Mouse (Mus musculus) limb, embryonic 14.5 days (tissue): ENCODE data around the gene Fasn. TPM values are rescaled to one million over a fixed set of nuclear protein-coding genes. Genes with fewer than 3 reads are reported as not detected.
"Not testable (repeated sequence)": the region's sequence is repeated elsewhere in the genome, so short reads cannot be mapped to it uniquely, and the experiment has no call there.

Experiments used
- ATAC-seq: fragments of 200-750 bp; cut with Nextera tagmentation; 2 replicates; pipeline ENCODE4 v1.8.0; 2017; ENCODE audit warnings: low read depth, moderate number of reproducible peaks, moderate TSS enrichment; ENCODE audit not compliant: low FRiP score
- DNase-seq: peaks from one replicate; pipeline ENCODE4 v3.0.0-alpha.2; 2015; ENCODE audit warnings: low spot score
- H3K27ac ChIP-seq: fragments of 300-500 bp; sonication (generic); replicated peaks from 2 replicates; pipeline ENCODE4 v1.5.1; 2014; ENCODE audit warnings: low read depth, mild to moderate bottlenecking, low read length, moderate library complexity, mixed read lengths
- H3K27me3 ChIP-seq: fragments of 300-500 bp; sonication (generic); 2 replicates; pipeline ENCODE4 v1.6.1; 2014; ENCODE audit warnings: low read length, mixed read lengths; ENCODE audit not compliant: control insufficient read depth, insufficient read depth
- H3K36me3 ChIP-seq: fragments of 300-500 bp; sonication (generic); 2 replicates; pipeline ENCODE4 v1.6.1; 2014; ENCODE audit warnings: mild to moderate bottlenecking, low read length, moderate library complexity, mixed read lengths; ENCODE audit not compliant: control insufficient read depth, insufficient read depth
- H3K4me1 ChIP-seq: fragments of 300-500 bp; sonication (generic); 2 replicates; pipeline ENCODE4 v1.6.1; 2014; ENCODE audit warnings: antibody characterized with exemption, low read length, mixed read lengths; ENCODE audit not compliant: control insufficient read depth, insufficient read depth
- H3K4me2 ChIP-seq: fragments of 300-500 bp; sonication (generic); replicated peaks from 2 replicates; pipeline ENCODE4 v1.6.1; 2014; ENCODE audit warnings: low read depth, mild to moderate bottlenecking, low read length, moderate library complexity; ENCODE audit not compliant: severe bottlenecking
- H3K4me3 ChIP-seq: fragments of 300-500 bp; sonication (generic); replicated peaks from 2 replicates; pipeline ENCODE4 v1.5.1; 2014; ENCODE audit warnings: low read length
- H3K9ac ChIP-seq: fragments of 300-500 bp; sonication (generic); 2 replicates; pipeline ENCODE4 v1.6.1; 2014; ENCODE audit warnings: mild to moderate bottlenecking, low read depth, low read length, moderate library complexity; ENCODE audit not compliant: severe bottlenecking
- H3K9me3 ChIP-seq: fragments of 300-500 bp; sonication (generic); 2 replicates; pipeline ENCODE4 v1.6.1; 2016; ENCODE audit warnings: low read length; ENCODE audit not compliant: control insufficient read depth
- POLR2A ChIP-seq: fragments of 200-500 bp; IDR thresholded peaks from 2 replicates; pipeline ENCODE4 v1.8.0; 2012; ENCODE audit warnings: inconsistent platforms, mild to moderate bottlenecking, moderate library complexity, borderline replicate concordance; ENCODE audit not compliant: insufficient read depth, insufficient read length; ENCODE audit errors: extremely low read depth
- WGBS: fragments of 180-500 bp; shearing (Covaris S2); extraction: QIAGEN DNeasy Blood & Tissue Kit; methylation state at CpG from one replicate; pipeline ENCODE4 v1.1.7; 2014; 5-methylcytosine and 5-hydroxymethylcytosine counted together
- polyA plus RNA-seq, 2 experiments: library from polyadenylated mRNA; depleted of rRNA in 1 of 2; stranded (reverse) in 1 of 2; unstranded in 1 of 2; fragments of >200 nt; fragmentation: Nextera tagmentation in 1 of 2; extraction: Ambion mirVana in 1 of 2; gene quantifications; 2 replicates each; pipeline versions ENCODE4 v1.2.1 to v1.2.3; 2012 to 2014

The Fasn gene
- polyA plus RNA-seq, 2 experiments, result 86.7 to 187 TPM

- Histone ChIP-seq H3K36me3 (peaks cover 10% of the 10 kb centered on the region; the same call in 1 of the 2 replicates), H3K4me3 (no peak overlapping the region), H3K4me1 (no peaks in the 10 kb centered on the region), H3K27me3 (no peaks in the 10 kb centered on the region), H3K9ac (no peak overlapping the region), H3K4me2 (no peak overlapping the region), H3K9me3 (no peaks in the 10 kb centered on the region), H3K27ac (no peak overlapping the region)
- WGBS, result 27% methylated on average over 15 of the region's 15 CpGs
- peak; percentile 79 for ATAC-seq
- DNase-seq, result peak; percentile 90
- peak; percentile 57; the same call in 1 of the 2 replicates for TF ChIP-seq POLR2A
Observed at GRCm38 (mm10) chr11:120775774-120776469, 48.4 kb downstream of the Fasn start.

DNA sequence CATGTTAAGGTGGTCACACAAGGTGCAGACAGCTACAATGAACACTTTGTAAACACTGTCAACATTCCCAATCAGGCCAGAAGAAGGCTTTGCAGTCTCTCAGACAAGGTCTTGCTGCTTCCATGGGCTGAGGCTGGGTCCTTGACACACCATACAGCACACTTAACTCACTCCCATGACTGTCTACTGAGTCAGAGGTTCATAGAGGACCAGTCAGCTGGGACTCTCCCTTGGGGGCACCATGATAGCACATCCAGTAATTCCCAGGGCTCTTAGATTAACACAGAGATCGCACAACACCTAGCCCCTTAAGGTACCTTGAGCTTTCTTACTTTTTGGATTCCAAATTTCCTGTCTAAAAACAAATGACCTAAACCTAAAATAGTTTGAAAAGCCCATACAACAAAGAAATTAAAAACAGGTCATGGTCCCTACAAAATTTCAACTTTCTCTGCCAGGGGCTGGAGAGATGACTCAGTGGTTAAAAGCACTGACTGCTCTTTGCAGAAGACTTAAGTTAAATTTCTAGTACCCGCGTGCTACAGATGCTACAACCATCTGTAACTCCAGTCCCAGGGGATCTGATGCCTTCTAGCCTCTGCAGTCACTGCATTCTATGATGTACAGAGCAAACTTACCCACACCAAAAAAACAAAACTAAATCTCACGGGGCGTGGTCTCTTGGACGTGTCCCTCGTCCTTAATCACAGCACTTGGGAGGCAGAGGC is 50.7 kb downstream of the Fasn start:
- H3K9ac ChIP-seq, result no peak overlapping the region
- no peaks in the 10 kb centered on the region for H3K27me3 ChIP-seq
- H3K9me3 ChIP-seq, result no peaks in the 10 kb centered on the region
- no peak overlapping the region for H3K27ac ChIP-seq
- H3K4me1 ChIP-seq, result no peaks in the 10 kb centered on the region
- no peaks in the 10 kb centered on the region for H3K36me3 ChIP-seq
- no peak overlapping the region for H3K4me3 ChIP-seq
- no peak for DNase-seq
- no peak overlapping the region for H3K4me2 ChIP-seq
- no peak for ATAC-seq
- TF ChIP-seq POLR2A, result no peak
- WGBS, result 91% methylated on average over 7 of the region's 7 CpGs

GRCm38 (mm10) chr11:120772749-120773148 is 51.6 kb downstream of the Fasn start:
- no peak for TF ChIP-seq POLR2A
- Histone ChIP-seq H3K27me3 (no peaks in the 10 kb centered on the region), H3K4me2 (no peak overlapping the region), H3K4me3 (no peak overlapping the region), H3K36me3 (no peaks in the 10 kb centered on the region), H3K9ac (no peak overlapping the region), H3K4me1 (no peaks in the 10 kb centered on the region), H3K9me3 (no peaks in the 10 kb centered on the region), H3K27ac (no peak overlapping the region)
- WGBS, result 76% methylated on average over 3 of the region's 3 CpGs
- no peak for DNase-seq
- no peak for ATAC-seq

- H3K27me3 ChIP-seq, result no peaks in the 10 kb centered on the region
- H3K4me1 ChIP-seq, result no peaks in the 10 kb centered on the region
- 64% methylated on average over 1 of the region's 1 CpGs for WGBS
- no peak overlapping the region for H3K27ac ChIP-seq
- no peak overlapping the region for H3K4me2 ChIP-seq
- H3K4me3 ChIP-seq, result no peak overlapping the region
- TF ChIP-seq POLR2A, result no peak
- H3K9ac ChIP-seq, result no peak overlapping the region
- H3K9me3 ChIP-seq, result no peaks in the 10 kb centered on the region
- ATAC-seq (no peak), DNase-seq (no peak)
- H3K36me3 ChIP-seq, result no peaks in the 10 kb centered on the region
Observed at GRCm38 (mm10) chr11:120768206-120768605, 56.1 kb downstream of the Fasn start.

- H3K27ac ChIP-seq, ATAC-seq, H3K9ac ChIP-seq, H3K27me3 ChIP-seq, H3K9me3 ChIP-seq, DNase-seq, H3K4me2 ChIP-seq, H3K4me3 ChIP-seq, H3K36me3 ChIP-seq, H3K4me1 ChIP-seq: not testable (repeated sequence)
- WGBS, result 70% methylated on average over 3 of the region's 7 CpGs
Observed at GRCm38 (mm10) chr11:120767023-120767422, 57.3 kb downstream of the Fasn start.

DNA sequence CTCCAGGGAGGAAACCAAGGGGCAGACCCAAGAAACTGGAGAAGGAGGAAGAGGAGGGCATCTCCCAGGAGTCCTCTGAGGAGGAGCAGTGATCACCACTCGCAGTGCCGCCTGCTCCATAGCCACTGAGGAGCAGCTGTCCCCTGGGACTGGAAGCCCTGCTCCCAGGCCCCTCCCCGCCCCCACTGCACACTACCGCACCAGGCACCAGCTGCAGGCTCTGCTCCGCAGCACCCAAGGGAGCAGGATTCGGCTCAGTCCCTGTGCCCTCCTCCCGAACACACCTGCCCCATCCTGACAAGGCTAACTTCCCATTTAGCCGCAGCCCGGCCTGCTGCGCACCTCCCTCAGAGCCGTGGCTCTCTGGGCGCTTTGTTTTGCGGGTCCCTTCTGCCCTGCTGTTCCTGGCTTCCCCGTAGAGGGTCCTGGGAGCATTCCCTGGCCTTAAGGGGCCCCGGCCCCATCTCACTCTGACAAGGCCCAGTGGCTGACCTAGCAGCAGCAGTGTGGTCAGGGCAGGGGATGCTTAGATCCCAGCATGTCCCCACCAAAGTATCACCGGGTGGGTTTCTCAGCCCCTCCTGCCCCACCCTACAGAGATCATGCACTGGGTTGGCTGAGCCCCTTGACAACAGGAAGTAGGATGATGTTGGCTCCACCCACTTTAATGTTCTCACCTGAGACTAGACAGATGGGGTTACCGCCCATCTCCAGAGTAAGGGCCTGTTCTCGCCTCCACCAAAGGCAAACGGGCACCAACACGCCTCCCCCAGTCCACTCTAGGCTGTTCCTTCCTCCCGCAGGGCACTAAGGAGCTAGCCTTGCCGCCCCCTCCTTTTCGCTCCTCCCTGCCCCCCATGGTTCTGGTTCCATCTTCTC is 61.0 kb downstream of the Fasn start:
- H3K27me3 ChIP-seq, H3K9me3 ChIP-seq, H3K4me3 ChIP-seq, H3K4me2 ChIP-seq, DNase-seq, H3K27ac ChIP-seq, H3K4me1 ChIP-seq, H3K36me3 ChIP-seq, H3K9ac ChIP-seq: not testable (repeated sequence)
- ATAC-seq, result 0 out of 2 replicates have a peak, but pooled peaks have one; percentile 47
- 0% methylated on average over 2 of the region's 23 CpGs for WGBS

DNA sequence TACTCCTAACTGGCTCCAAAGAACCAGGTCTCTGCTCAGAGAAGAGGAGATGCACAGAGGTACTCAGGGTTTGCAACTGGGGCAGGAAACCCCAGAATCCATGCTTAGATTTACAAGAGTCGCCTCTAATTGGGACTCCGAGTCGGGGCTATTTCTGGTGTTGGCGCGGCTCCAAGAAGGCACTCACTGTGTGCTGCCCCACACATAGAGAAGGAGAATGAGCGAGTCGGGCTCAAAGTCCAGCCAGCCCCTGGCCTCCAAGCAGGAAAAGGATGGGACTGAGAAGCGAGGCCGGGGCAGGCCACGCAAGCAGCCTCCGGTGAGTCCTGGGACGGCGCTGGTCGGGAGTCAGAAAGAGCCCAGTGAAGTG is 61.7 kb downstream of the Fasn start, which contains the start of gene Hmga1b:
Hmga1b (plus strand) TSS at position 123 of the 370 bp plus-strand sequence.
- H3K27me3 ChIP-seq, H3K36me3 ChIP-seq, H3K9me3 ChIP-seq, DNase-seq, ATAC-seq, H3K4me1 ChIP-seq, H3K27ac ChIP-seq, H3K9ac ChIP-seq, H3K4me2 ChIP-seq, H3K4me3 ChIP-seq: not testable (repeated sequence)
- WGBS, result 13% methylated on average over 14 of the region's 14 CpGs
